In genomic region chr2:93262291-93263285, GRCm38 (mm10) we compare ENCODE assay signal across 8 mouse cellular contexts.
DNase-seq lines count a peak whose midpoint lies in the region; ATAC-seq and TF ChIP-seq lines count a peak whose summit lies in the region.

No protein-coding gene starts in this region.

- H3K4me2 ChIP-seq in lung, embryonic 15.5 days = no peak overlapping the region

- TF ChIP-seq CTCF in lung, adult 2 months (IDR thresholded peaks at IDR 0.05; ENCODE audit: insufficient read depth, low read length) = no peak

- no peaks in the 10 kb centered on the region for H3K27me3 ChIP-seq in lung, embryonic 15.5 days

- H3K36me3 ChIP-seq in lung, embryonic 15.5 days = no peaks in the 10 kb centered on the region

- no peak for TF ChIP-seq POLR2A in lung, adult 2 months (IDR thresholded peaks at IDR 0.05; ENCODE audit: borderline replicate concordance, extremely low read depth, low read depth, low read length)

- no peak for DNase-seq in lung, adult 2 months
- DNase-seq in heart, postnatal 4 days = peak; percentile 82
- DNase-seq in lung, postnatal 10 days = peak; percentile 56
- no peak for DNase-seq in layer of hippocampus, postnatal 14 days (ENCODE audit: low spot score in 2 of 2)
- DNase-seq in left cerebral cortex, postnatal 14 days (ENCODE audit: low spot score in 2 of 2) = no peak
- no peak for DNase-seq in T-cell, adult 2 months (ENCODE audit: low spot score)

- peak; percentile 21; the same call in 1 of the 2 replicates for ATAC-seq in lung, embryonic 15.5 days (ENCODE audit: borderline replicate concordance, extremely low read depth, low FRiP score, low TSS enrichment)
- ATAC-seq in erythroblast, adult 5-6 weeks (replicated peaks; ENCODE audit: low FRiP score, poor library complexity, severe bottlenecking) = 0 out of 2 replicates have a peak, but pooled peaks have one; percentile 28

- H3K4me3 ChIP-seq in lung, embryonic 15.5 days = no peak overlapping the region
- H3K4me3 ChIP-seq in lung, adult 2 months (replicated peaks; ENCODE audit: extremely low read depth, low read depth, low read length) = no peak overlapping the region

- peaks cover 25% of the 10 kb centered on the region for H3K4me1 ChIP-seq in lung, embryonic 15.5 days
- peaks cover 23% of the 10 kb centered on the region for H3K4me1 ChIP-seq in lung, adult 2 months (ENCODE audit: control insufficient read depth, insufficient read depth, low read length)

- 49% methylated on average over 5 of the region's 5 CpGs for WGBS in lung, embryonic 15.5 days
- 38% methylated on average over 5 of the region's 5 CpGs for WGBS in lung, adult 2 months

- H3K9me3 ChIP-seq in lung, embryonic 15.5 days = no peaks in the 10 kb centered on the region

- intact Hi-C loops in left cerebral cortex, postnatal 14 days (cut with DNase I) = no loop called here

- peak overlapping the region; percentile 21; the same call in 1 of the 2 replicates for H3K27ac ChIP-seq in lung, embryonic 15.5 days

- no peak overlapping the region for H3K9ac ChIP-seq in lung, embryonic 15.5 days

Comparison
In these comparisons a context has a peak if more than half of its experiments do, and no peak if none do; other contexts are left out.
1. DNase-seq: peak in heart, postnatal 4 days (single experiment) and lung, postnatal 10 days (single experiment); none in lung, adult 2 months (single experiment), layer of hippocampus, postnatal 14 days (0 of 2), left cerebral cortex, postnatal 14 days (0 of 2) and T-cell, adult 2 months (single experiment).